Mouse (Mus musculus) hindbrain, embryonic 13.5 days (tissue): ENCODE measurements around the gene 6030468B19Rik. TPM values are rescaled to one million over a fixed set of nuclear protein-coding genes. Genes with fewer than 3 reads are reported as not detected.

ENCODE experiments used
- ATAC-seq: fragments of 200-750 bp; cut with Nextera tagmentation; 2 replicates; pipeline ENCODE4 v1.8.0; 2017; ENCODE audit warnings: moderate TSS enrichment; ENCODE audit not compliant: low FRiP score
- H3K27ac ChIP-seq: fragments of 300-500 bp; sonication (generic); 2 replicates; pipeline ENCODE4 v1.5.1; 2015; ENCODE audit warnings: inconsistent platforms, mild to moderate bottlenecking, moderate library complexity
- H3K27me3 ChIP-seq: fragments of 300-500 bp; sonication (generic); 2 replicates; pipeline ENCODE4 v1.6.1; 2015; ENCODE audit warnings: mild to moderate bottlenecking, inconsistent platforms
- H3K36me3 ChIP-seq: fragments of 300-500 bp; sonication (generic); 2 replicates; pipeline ENCODE4 v1.6.1; 2015; ENCODE audit warnings: mild to moderate bottlenecking, inconsistent platforms
- H3K4me1 ChIP-seq: fragments of 300-500 bp; sonication (generic); replicated peaks from 2 replicates; pipeline ENCODE4 v1.6.1; 2015; ENCODE audit warnings: inconsistent platforms
- H3K4me2 ChIP-seq: fragments of 300-500 bp; sonication (generic); 2 replicates; pipeline ENCODE4 v1.6.1; 2015; ENCODE audit warnings: inconsistent platforms, mild to moderate bottlenecking, moderate library complexity
- H3K4me3 ChIP-seq: fragments of 300-500 bp; sonication (generic); 2 replicates; pipeline ENCODE4 v1.5.1; 2015; ENCODE audit warnings: mild to moderate bottlenecking, inconsistent platforms
- H3K9ac ChIP-seq: fragments of 300-500 bp; sonication (generic); 2 replicates; pipeline ENCODE4 v1.6.1; 2015; ENCODE audit warnings: mild to moderate bottlenecking, inconsistent platforms
- H3K9me3 ChIP-seq: fragments of 300-500 bp; sonication (generic); 2 replicates; pipeline ENCODE4 v1.6.1; 2016; ENCODE audit warnings: inconsistent platforms
- WGBS: fragments of 180-500 bp; shearing (Covaris S2); methylation state at CpG from one replicate; pipeline ENCODE4 v1.1.7; 2015; 5-methylcytosine and 5-hydroxymethylcytosine counted together
- polyA plus RNA-seq: library from polyadenylated mRNA; unstranded; fragments of >200 nt; fragmentation: Nextera tagmentation; extraction: Ambion mirVana; gene quantifications from 2 replicates; pipeline ENCODE4 v1.2.1, GENCODE M21; 2015

6030468B19Rik gene
- polyA plus RNA-seq, 1 experiment from 2014 or later = not detected

- ATAC-seq = no peak
- Histone ChIP-seq H3K4me2 (no peak overlapping the region), H3K9me3 (no peaks in the 10 kb centered on the region), H3K9ac (no peak overlapping the region), H3K4me3 (no peak overlapping the region), H3K36me3 (peaks cover 16% of the 10 kb centered on the region), H3K27me3 (peaks cover 7% of the 10 kb centered on the region), H3K27ac (no peak overlapping the region), H3K4me1 (peaks cover 13% of the 10 kb centered on the region)
- 96% methylated on average over 9 of the region's 9 CpGs for WGBS
Measured at GRCm38 (mm10) chr11:117854241-117854640, 56.8 kb downstream of the 6030468B19Rik start.

DNA sequence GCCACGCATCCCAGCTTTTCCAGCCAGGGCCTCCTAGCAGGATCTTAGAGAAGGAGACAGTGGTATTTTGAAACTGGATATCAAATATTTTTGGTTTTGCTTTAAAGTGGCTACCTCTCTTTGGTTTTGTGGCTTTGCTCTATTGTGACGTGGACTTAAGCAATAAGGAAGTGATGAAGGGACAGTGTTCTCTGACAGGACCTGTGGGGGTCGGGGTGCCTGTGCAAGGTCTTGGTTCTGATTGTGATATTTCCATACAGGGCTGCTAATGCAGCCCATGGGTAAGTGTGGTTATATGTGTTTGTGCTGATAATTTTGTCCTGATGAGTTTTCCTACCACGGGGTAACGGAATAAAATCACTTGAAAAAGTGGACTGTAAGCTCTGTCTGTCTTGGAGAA is 57.9 kb downstream of the 6030468B19Rik start:
- Histone ChIP-seq H3K27me3 (peaks cover 18% of the 10 kb centered on the region), H3K4me1 (peaks cover 9% of the 10 kb centered on the region), H3K4me3 (no peak overlapping the region), H3K4me2 (no peak overlapping the region), H3K36me3 (peaks cover 16% of the 10 kb centered on the region), H3K9me3 (no peaks in the 10 kb centered on the region), H3K9ac (no peak overlapping the region), H3K27ac (no peak overlapping the region)
- 98% methylated on average over 5 of the region's 5 CpGs for WGBS
- ATAC-seq = no peak

- whole genome bisulfite sequencing = 96% methylated on average over 1 of the region's 1 CpGs
- Histone ChIP-seq H3K27ac (no peak overlapping the region), H3K9ac (no peak overlapping the region; the same call in 1 of the 2 replicates), H3K27me3 (peaks cover 24% of the 10 kb centered on the region), H3K4me1 (peaks cover 11% of the 10 kb centered on the region; the same call in 1 of the 2 replicates), H3K4me3 (no peak overlapping the region), H3K9me3 (no peaks in the 10 kb centered on the region), H3K36me3 (peaks cover 16% of the 10 kb centered on the region), H3K4me2 (no peak overlapping the region)
- ATAC-seq = no peak
Measured at GRCm38 (mm10) chr11:117855975-117856374, 58.5 kb downstream of the 6030468B19Rik start.

Other genes starting within 250 kb of the 6030468B19Rik start
- 24.9 and 27.3 TPM in 2 replicates for gene Tnrc6c, start 143.4 kb upstream of the 6030468B19Rik start, polyA plus RNA-seq
- 0.75 and 1.5 TPM in 2 replicates for gene Tmc8, start 15.6 kb upstream of the 6030468B19Rik start, polyA plus RNA-seq
- gene Tmc6, start 15.5 kb upstream of the 6030468B19Rik start, polyA plus RNA-seq = 5.3 TPM in 2 replicates
- 0.70 and 0.74 TPM in 2 replicates for gene Gm20708, start 12.0 kb downstream of the 6030468B19Rik start, polyA plus RNA-seq
- 14.6 and 16.5 TPM in 2 replicates for gene Syngr2, start 12.0 kb downstream of the 6030468B19Rik start, polyA plus RNA-seq
- gene Afmid, start 28.3 kb downstream of the 6030468B19Rik start, polyA plus RNA-seq = 4.2 and 4.9 TPM in 2 replicates
- 25.3 and 26.0 TPM in 2 replicates for gene Tk1, start 28.4 kb downstream of the 6030468B19Rik start, polyA plus RNA-seq
- 56.0 and 57.4 TPM in 2 replicates for gene Birc5, start 51.6 kb downstream of the 6030468B19Rik start, polyA plus RNA-seq
- not detected in 2 replicates for gene Tmem235, start 63.1 kb downstream of the 6030468B19Rik start, polyA plus RNA-seq
- gene Tha1, start 75.8 kb downstream of the 6030468B19Rik start, polyA plus RNA-seq = 3.2 and 3.3 TPM in 2 replicates
- gene Socs3, start 172.4 kb downstream of the 6030468B19Rik start, polyA plus RNA-seq = 8.3 and 8.8 TPM in 2 replicates
- gene Pgs1, start 188.6 kb downstream of the 6030468B19Rik start, polyA plus RNA-seq = 47.4 and 47.6 TPM in 2 replicates